Mouse (Mus musculus): ENCODE results near the gene Dtx4. TPM values are rescaled to one million over a fixed set of nuclear protein-coding genes. Genes with fewer than 3 reads are reported as not detected.

Gene Dtx4
- polyA plus RNA-seq, 1 experiment from 2014 or later, result 5.8 TPM

DNA sequence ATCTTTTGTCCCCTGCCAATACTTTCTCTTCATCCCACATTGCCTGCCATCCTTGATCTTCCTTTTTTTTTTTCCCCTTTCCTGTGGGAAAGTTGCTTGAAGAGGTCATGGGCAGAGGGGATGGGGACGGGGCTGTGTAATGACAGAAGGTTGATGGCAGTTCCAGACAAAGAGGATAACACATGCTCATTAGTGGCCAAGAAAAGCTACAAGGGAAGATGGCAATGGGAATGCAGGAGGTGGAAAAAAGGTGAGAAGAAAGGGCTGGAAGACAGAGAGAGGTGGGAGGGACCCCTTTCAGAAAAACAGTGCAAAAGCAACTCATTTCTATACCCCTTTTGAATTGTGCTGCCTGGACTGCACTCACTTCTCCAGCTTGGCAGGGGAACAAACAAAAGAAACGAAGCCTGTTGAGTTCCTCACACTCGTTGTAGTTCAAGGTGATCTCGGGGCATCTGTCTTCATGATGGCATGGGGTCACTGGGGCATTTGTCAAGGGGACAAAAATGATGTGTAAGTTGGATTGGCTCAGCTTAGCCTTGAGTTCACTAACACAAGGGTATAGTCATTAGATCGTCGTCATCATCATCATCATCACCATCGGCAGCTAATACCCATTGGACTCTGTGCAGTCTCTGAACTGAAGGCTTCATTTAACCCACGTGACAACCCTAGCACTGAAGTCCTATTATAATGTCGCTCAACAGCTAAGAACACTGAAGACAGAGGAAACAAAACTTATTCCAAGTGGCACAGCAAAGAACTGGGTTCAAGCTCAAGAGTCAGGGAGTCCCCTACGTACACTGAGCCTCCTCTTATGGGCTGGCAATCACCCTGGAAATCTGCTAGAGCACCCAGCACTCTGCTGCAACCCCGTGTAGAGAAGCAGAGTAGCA is 11.3 kb downstream of the Dtx4 start:
- Histone ChIP-seq H3K27me3 (no peaks in the 10 kb centered on the region), H3K27ac (no peak overlapping the region), H3K4me3 (no peak overlapping the region), H3K36me3 (peaks cover 23% of the 10 kb centered on the region), H3K4me1 (peaks cover 12% of the 10 kb centered on the region), H3K9ac (no peak overlapping the region), H3K9me3 (no peaks in the 10 kb centered on the region), H3K4me2 (replicated peaks) (no peak overlapping the region)
- no peak for ATAC-seq (ENCODE audit: low FRiP score, low read depth)
- 86% methylated on average over 11 of the region's 11 CpGs for WGBS

DNA sequence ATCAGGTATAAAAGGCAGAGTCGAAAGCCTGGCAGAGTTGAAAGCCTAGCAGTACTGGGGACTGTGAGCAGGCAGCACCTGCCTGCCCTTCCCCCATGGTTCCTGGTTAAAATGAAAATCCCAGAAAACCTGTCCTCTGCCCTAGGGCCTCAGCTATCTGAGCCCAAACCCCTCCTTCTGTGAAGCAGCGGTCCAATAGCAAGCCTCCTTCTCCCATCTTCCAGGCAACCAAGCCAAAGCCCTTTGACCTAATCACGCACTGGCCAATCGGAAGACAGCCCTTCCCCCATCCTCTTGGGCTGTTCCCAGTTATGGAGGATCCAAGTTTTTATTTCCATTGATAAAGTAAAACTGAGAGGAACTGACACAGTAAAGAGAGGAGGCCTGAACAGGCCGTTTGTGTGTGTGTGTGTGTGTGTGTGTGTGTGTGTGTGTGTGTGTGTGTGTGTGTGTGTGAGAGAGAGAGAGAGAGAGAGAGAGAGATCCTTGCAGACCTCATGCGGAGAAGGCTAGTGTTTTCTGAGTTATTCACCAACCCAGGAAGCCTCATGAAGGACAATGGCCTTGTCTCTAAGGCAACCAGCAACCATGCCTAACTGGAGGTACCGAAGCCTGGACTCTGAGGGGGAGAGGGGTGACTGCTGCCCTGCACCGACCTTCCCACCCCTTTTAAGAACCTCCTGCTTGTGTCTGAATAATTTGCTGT is 12.1 kb downstream of the Dtx4 start:
- Histone ChIP-seq H3K36me3 (peaks cover 23% of the 10 kb centered on the region), H3K4me1 (peaks cover 12% of the 10 kb centered on the region), H3K27ac (no peak overlapping the region), H3K9ac (no peak overlapping the region), H3K27me3 (no peaks in the 10 kb centered on the region), H3K4me2 (replicated peaks) (no peak overlapping the region), H3K4me3 (no peak overlapping the region), H3K9me3 (no peaks in the 10 kb centered on the region)
- 37% methylated on average over 8 of the region's 8 CpGs for WGBS
- ATAC-seq (ENCODE audit: low FRiP score, low read depth), result no peak; the same call in 1 of the 2 replicates

DNA sequence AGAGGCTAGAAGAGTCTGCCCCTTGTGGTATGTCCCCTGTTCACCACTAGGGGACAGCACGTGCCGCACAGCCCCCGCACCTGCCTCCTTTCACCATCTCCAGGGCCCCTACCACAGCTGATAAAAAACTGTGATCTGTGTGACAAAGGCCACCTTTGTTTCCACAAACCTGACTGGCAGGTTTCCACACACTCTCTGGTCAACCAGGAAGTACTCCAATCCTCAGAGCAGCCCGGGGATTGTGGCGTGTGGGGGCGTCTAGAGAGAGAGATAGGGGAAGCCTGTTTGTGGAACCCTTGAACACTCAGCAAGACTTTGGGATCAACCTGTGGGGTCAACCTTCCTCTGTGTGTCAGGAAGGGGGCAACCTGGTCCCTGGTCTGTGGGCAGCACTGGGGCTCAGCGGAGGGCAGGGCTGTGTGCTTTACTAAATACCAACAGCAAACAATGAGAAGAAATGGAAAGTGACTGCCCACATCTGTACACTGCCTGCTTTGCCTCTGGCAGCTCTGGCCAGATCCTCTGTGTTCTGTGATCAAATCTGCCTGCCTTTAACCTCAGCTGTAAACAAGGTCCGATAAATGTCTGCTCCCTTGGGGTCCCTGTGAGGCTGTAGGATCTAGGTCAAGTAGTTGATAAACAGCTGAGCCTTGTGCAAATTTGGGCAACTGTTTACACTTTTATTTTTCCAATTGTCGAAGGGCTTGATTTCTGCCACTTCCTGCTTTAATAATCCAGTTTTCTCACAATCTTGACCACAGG is 12.9 kb downstream of the Dtx4 start:
- ATAC-seq (ENCODE audit: low FRiP score, low read depth), result no peak; the same call in 1 of the 2 replicates
- Histone ChIP-seq H3K4me2 (replicated peaks) (no peak overlapping the region), H3K36me3 (peaks cover 23% of the 10 kb centered on the region), H3K4me3 (no peak overlapping the region), H3K27ac (no peak overlapping the region), H3K4me1 (peaks cover 12% of the 10 kb centered on the region), H3K9ac (no peak overlapping the region), H3K9me3 (no peaks in the 10 kb centered on the region), H3K27me3 (no peaks in the 10 kb centered on the region)
- WGBS, result 35% methylated on average over 9 of the region's 9 CpGs

DNA sequence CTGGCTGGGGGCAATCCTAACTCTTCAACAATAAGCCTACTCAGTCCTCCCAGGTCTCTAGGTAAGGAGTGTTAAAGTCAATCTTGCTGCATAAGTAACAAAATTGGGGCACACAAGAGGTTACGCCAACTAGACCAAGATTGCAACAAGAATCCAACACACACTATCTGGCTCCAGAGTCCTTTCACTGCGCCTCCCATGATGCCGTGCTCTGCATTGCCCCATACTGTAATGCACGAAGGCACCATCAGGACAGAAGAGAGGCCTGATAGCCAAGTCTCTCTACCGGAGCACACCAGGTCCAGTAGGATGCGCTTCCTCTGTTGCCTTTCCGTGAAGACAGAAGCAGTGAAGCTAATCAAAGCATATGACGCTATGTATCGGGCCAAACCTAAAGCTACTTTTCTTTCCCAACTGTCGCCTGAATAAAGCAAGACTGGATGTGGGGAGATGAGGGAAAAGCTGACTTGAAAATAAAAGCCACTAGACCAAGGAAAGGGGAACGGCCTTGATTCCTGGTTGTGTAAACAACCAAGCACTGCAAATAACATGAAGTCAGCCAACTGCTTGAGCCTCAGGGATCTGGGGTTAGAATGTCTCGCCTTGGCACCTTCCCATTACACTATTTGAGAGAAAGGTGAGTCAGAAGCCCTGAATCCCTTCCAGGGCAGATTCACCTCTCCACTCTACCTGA is 13.6 kb downstream of the Dtx4 start:
- H3K36me3 ChIP-seq, result peaks cover 23% of the 10 kb centered on the region
- H3K9ac ChIP-seq, result no peak overlapping the region
- H3K4me1 ChIP-seq, result peaks cover 12% of the 10 kb centered on the region
- WGBS, result 90% methylated on average over 12 of the region's 12 CpGs
- H3K4me2 ChIP-seq (replicated peaks), result no peak overlapping the region
- no peaks in the 10 kb centered on the region for H3K27me3 ChIP-seq
- no peaks in the 10 kb centered on the region for H3K9me3 ChIP-seq
- no peak for ATAC-seq (ENCODE audit: low FRiP score, low read depth)
- H3K27ac ChIP-seq, result no peak overlapping the region
- H3K4me3 ChIP-seq, result no peak overlapping the region

DNA sequence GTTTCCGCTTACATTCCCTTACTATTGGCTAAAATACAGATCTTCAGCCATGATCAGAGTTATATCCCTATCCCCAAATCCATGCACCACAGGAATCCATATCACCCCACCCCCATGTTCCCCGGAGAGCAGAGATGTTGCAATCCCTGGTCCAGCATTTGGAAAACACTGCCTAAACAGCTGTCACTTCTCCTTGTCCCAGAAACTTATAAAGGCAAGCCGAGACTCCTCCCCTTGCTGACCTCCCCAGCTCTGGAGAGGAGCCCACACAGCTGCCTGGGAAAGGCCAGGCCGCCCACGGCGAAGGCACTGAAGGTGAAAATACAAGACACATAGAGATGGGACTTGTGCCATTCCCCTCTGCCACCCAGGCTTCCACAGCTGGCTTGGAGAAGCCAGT is 14.4 kb downstream of the Dtx4 start:
- Histone ChIP-seq H3K4me3 (no peak overlapping the region), H3K9ac (no peak overlapping the region), H3K27me3 (no peaks in the 10 kb centered on the region), H3K27ac (no peak overlapping the region), H3K4me2 (replicated peaks) (no peak overlapping the region), H3K9me3 (no peaks in the 10 kb centered on the region), H3K4me1 (peaks cover 12% of the 10 kb centered on the region), H3K36me3 (peaks cover 22% of the 10 kb centered on the region)
- whole genome bisulfite sequencing, result 83% methylated on average over 6 of the region's 6 CpGs
- no peak for ATAC-seq (ENCODE audit: low FRiP score, low read depth)

DNA sequence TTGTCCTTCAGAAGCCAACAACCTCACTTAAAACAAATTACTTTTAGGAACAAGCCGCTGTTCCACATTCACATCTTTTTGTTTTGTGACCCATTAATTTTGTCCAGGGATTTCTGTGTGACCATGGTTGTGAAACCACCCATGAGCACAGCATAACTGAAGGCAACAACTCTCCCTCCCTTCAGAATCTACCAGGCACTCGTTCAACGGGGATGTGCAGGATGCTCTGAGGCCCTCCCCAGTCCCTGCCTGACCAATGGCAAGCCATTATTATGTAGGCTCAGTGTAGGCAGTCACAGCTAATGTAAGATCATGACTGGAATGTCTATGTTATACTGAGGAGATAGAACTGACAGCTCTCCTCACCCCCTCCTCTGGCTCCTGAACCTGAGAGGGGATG is 15.6 kb downstream of the Dtx4 start:
- Histone ChIP-seq H3K4me1 (peaks cover 12% of the 10 kb centered on the region), H3K4me2 (replicated peaks) (no peak overlapping the region), H3K27ac (no peak overlapping the region), H3K36me3 (peaks cover 20% of the 10 kb centered on the region), H3K27me3 (no peaks in the 10 kb centered on the region), H3K9me3 (no peaks in the 10 kb centered on the region), H3K9ac (no peak overlapping the region), H3K4me3 (no peak overlapping the region)
- ATAC-seq (ENCODE audit: low FRiP score, low read depth), result no peak
- WGBS, result 77% methylated on average over 3 of the region's 3 CpGs

DNA sequence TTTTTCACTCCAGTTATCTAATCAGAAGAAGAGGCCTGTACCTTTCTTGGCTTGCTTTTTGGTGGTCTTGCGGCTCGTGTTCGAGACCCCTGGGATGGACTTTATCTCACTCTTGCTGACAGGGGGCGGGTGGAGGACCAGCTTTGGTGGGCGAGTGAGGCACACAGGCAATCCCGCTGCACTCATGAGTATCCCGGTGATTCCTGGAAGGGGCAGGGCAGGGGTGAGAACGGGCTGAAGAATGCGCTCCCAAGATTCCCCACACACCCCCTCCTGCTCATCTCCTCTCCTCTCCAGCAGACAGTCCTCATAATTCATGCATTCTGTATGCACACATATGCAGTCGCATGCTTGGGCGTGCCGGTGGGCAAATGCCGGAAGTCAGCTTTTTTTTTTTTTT is 16.0 kb downstream of the Dtx4 start:
- Histone ChIP-seq H3K27ac (no peak overlapping the region), H3K4me3 (no peak overlapping the region), H3K9me3 (no peaks in the 10 kb centered on the region), H3K4me2 (replicated peaks) (no peak overlapping the region), H3K27me3 (no peaks in the 10 kb centered on the region), H3K36me3 (peaks cover 17% of the 10 kb centered on the region), H3K9ac (no peak overlapping the region), H3K4me1 (peaks cover 12% of the 10 kb centered on the region)
- WGBS, result 86% methylated on average over 13 of the region's 13 CpGs
- no peak for ATAC-seq (ENCODE audit: low FRiP score, low read depth)

DNA sequence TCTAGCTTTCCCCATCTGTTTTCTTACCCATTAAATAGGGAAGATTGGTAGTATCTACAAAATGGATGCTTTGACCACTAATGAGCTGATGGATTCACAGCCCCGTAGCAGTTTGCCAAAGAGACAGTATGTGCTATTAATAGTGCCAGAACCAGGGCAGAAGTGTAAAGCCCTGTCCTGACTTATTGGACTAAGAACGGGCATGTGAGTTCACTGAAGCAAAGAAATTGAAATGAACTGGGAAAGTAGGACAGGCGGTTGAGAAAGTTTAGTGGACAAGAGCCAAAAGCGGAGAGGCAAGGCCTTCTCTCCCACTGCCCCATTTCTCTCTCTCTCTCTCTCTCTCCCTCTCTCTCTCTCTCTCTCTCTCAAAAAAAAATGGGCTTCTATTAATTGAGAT is 17.0 kb downstream of the Dtx4 start:
- Histone ChIP-seq H3K9me3 (no peaks in the 10 kb centered on the region), H3K27me3 (no peaks in the 10 kb centered on the region), H3K9ac (no peak overlapping the region), H3K27ac (no peak overlapping the region), H3K36me3 (peaks cover 17% of the 10 kb centered on the region), H3K4me1 (peaks cover 12% of the 10 kb centered on the region), H3K4me3 (no peak overlapping the region), H3K4me2 (replicated peaks) (no peak overlapping the region)
- 75% methylated on average over 4 of the region's 4 CpGs for WGBS
- no peak for ATAC-seq (ENCODE audit: low FRiP score, low read depth)

DNA sequence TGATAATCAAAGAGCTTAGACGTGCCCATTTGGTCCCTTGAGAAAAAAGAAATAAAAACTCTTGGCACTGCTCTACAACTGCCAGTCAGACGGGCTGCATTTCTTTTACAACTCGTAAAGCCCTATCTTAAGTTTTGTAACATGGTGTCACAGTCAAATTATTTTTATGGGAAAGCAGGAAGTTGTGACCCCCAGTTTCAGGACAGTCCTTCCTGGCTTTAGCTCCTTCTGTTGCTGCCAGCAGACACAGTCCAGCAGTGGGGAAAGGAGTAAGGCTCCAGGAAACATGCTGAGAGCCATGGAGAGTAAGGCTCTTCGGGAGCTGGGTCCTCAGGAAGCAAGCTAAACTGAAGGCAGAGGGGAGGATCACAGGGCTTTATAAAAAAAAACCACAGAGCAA is 17.5 kb downstream of the Dtx4 start:
- Histone ChIP-seq H3K36me3 (peaks cover 17% of the 10 kb centered on the region), H3K4me2 (replicated peaks) (no peak overlapping the region), H3K9ac (no peak overlapping the region), H3K9me3 (no peaks in the 10 kb centered on the region), H3K27me3 (no peaks in the 10 kb centered on the region), H3K4me3 (no peak overlapping the region), H3K27ac (no peak overlapping the region), H3K4me1 (peaks cover 8% of the 10 kb centered on the region)
- ATAC-seq (ENCODE audit: low FRiP score, low read depth), result no peak
- WGBS, result 38% methylated on average over 4 of the region's 4 CpGs

DNA sequence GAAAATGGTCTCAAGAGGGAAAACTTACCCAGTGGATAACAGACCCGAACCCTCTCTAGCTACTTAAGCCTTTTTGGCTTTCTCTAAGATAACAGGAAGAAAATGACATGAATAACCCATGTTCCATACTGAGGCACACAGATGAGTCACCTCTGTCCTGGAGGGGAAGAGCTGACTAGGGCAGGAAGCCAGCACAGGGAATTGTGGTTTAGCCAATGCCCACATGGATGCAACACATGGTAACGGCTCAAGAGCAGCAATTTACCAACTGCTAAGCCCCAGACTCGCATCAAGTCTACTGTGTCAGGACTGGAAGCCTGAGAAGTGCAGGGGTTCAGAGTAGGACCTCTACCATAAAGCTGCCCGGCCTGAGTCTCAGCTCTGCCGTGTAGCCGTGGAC is 22.9 kb downstream of the Dtx4 start:
- H3K27ac ChIP-seq, result no peak overlapping the region
- WGBS, result 86% methylated on average over 6 of the region's 6 CpGs
- H3K27me3 ChIP-seq, result no peaks in the 10 kb centered on the region

DNA sequence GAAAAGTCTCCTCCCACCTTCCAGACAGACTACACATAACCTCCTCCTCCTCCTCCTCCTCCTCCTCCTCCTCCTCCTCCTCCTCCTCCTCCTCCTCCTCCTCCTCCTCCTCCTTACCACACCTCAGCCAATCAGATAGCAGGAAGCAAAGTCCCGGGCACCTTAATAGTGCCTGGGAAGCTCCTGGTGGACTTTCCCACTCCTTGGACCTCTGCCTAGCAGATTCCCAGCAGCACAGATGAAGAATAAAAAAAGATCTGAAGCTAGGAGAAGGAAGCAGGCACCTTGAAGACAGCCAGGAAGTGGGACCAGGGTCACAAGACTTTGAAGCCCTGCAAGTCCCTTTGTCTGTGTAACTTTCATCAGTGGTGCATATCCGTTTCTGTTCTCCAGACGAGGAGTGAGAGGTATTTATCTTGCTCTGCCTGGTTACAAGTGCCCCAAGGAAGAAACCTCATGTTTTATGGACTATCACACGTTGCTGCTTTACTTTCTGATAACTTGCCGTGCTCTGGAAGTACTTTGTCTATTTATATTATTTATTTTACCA is 24.5 kb downstream of the Dtx4 start:
- Histone ChIP-seq H3K4me2 (replicated peaks) (no peak overlapping the region), H3K27ac (no peak overlapping the region), H3K4me3 (no peak overlapping the region), H3K9ac (no peak overlapping the region), H3K4me1 (peaks cover 24% of the 10 kb centered on the region), H3K36me3 (peaks cover 13% of the 10 kb centered on the region), H3K27me3 (no peaks in the 10 kb centered on the region), H3K9me3 (no peaks in the 10 kb centered on the region)
- ATAC-seq (ENCODE audit: low FRiP score, low read depth), result no peak
- WGBS, result 45% methylated on average over 4 of the region's 5 CpGs

More for the DNA sequence above, 22.9 kb downstream of the Dtx4 start:
- Histone ChIP-seq H3K9me3 (no peaks in the 10 kb centered on the region), H3K36me3 (peaks cover 17% of the 10 kb centered on the region), H3K9ac (no peak overlapping the region), H3K4me3 (no peak overlapping the region), H3K4me1 (peaks cover 14% of the 10 kb centered on the region), H3K4me2 (replicated peaks) (no peak overlapping the region)
- no peak for ATAC-seq (ENCODE audit: low FRiP score, low read depth)
